Mouse (Mus musculus): ENCODE results near the gene Tram2.

DNA sequence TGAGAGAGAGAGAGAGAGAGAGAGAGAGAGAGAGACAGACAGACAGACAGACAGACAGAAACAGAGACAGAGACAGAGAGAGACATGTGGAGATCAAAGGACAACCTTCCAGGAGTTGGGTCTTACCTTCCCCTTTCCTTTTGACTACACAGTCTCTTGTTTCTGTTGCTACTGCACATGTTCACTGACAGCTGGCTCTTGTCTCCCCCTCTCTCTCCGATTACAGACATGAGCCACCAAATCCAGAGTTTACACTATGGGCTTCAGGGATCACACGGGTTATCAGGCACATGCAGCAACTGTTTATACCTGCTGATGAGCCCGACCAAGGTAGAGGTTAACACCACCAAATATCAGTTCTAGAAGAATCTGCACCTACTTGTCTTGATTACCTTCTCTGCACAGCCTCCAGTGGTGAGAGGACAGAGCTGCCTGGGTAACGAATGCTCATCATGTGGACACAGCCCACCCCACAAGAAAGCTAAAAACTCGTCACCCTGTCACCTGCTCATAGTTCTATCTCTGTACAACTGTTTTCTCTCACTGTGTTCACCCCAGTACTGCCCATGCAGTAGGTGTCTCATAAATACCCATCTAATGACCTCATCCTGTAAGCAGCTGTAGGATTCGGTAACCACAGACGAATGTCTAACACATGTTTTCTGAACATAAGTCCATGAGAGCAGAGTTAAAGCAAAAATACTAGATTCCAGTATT, 38.3 kb downstream of the Tram2 start:
- TF ChIP-seq BHLHE40 (IDR thresholded peaks at IDR 0.05; ENCODE audit: borderline replicate concordance, low read depth, low read length) (no peak), EP300 (IDR thresholded peaks at IDR 0.05; ENCODE audit: low read depth in 1 of 2, low read length in 2 of 2) (no peak), POLR2A (IDR thresholded peaks at IDR 0.05; ENCODE audit: control insufficient read depth in 1 of 2, insufficient read depth in 1 of 2, low read depth in 1 of 2, low read length in 2 of 2, poor library complexity in 1 of 2) (no peak), CTCF (IDR thresholded peaks at IDR 0.05 in 2 of 3, conservative IDR thresholded peaks at IDR 0.05 in 1 of 3; ENCODE audit: control insufficient read depth in 1 of 3, insufficient read depth in 1 of 3, low read depth in 2 of 3, low read length in 3 of 3, poor library complexity in 1 of 3, severe bottlenecking in 1 of 3) (no peak), USF2 (IDR thresholded peaks at IDR 0.05; ENCODE audit: borderline replicate concordance in 1 of 2, insufficient read depth in 1 of 2, low read depth in 1 of 2, low read length in 2 of 2) (no peak)

Data from MEL (cell line).